Mouse (Mus musculus): Measurements from ENCODE around the gene Abcg8. TPM values are rescaled to one million over a fixed set of nuclear protein-coding genes. Genes with fewer than 3 reads are reported as not detected.

Gene Abcg8
- polyA plus RNA-seq, 1 experiment from 2014 or later = 0.14 TPM

DNA sequence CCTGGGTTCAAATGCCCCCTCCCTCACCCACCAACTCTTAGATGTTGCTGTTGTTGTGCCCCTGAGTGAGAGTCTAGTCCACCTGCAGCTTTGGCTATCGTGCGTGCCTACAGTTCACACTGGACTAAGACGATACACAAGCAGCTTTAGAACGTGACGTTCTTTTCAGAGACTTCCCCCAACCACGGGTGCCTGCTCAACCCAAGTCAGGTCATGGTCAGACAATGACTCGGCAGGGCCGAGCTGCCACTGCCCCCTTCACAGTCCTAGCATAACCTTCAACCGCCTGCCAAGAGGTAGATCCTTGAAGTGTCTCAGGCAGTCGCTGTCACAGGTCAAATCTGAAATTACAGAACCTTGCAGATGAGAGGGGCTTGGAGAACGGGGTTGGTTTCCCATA lies 12.7 kb downstream of the Abcg8 start:
- Histone ChIP-seq H3K27ac (no peak overlapping the region), H3K4me1 (0 out of 2 replicates have a peak, but pooled peaks cover 8% of the 10 kb centered on the region), H3K4me3 (no peak overlapping the region), H3K4me2 (no peak overlapping the region), H3K36me3 (no peaks in the 10 kb centered on the region), H3K9me3 (replicated peaks) (no peaks in the 10 kb centered on the region), H3K27me3 (replicated peaks) (peaks cover 19% of the 10 kb centered on the region; the same call in 1 of the 2 replicates), H3K9ac (no peak overlapping the region)
- WGBS (ENCODE audit: insufficient replicate concordance) = 44% methylated on average over 11 of the region's 11 CpGs
- ATAC-seq = no peak

DNA sequence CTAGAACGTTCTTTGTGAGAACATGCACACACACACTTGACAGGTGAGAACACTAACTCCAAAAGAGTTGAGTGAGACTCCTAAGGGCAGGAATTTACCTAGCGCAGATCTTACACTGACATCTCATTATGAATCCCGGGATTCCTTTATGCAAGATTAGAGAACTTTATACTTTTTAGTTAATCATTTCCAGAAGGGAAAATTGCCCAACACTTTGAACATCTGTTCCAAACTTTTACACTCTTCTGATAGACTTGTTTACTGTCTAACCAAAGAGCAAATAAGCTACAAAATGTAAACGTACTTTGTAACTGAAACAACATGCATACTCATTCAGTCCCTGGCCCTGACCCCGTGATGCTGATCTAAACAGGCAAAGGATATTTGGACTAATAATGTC lies 13.2 kb downstream of the Abcg8 start:
- Histone ChIP-seq H3K4me2 (no peak overlapping the region), H3K27ac (no peak overlapping the region), H3K4me1 (0 out of 2 replicates have a peak, but pooled peaks cover 8% of the 10 kb centered on the region), H3K9ac (no peak overlapping the region), H3K27me3 (replicated peaks) (peaks cover 19% of the 10 kb centered on the region; the same call in 1 of the 2 replicates), H3K9me3 (replicated peaks) (no peaks in the 10 kb centered on the region), H3K36me3 (no peaks in the 10 kb centered on the region), H3K4me3 (no peak overlapping the region)
- 63% methylated on average over 5 of the region's 5 CpGs for WGBS (ENCODE audit: insufficient replicate concordance)
- ATAC-seq = peak; percentile 40

DNA sequence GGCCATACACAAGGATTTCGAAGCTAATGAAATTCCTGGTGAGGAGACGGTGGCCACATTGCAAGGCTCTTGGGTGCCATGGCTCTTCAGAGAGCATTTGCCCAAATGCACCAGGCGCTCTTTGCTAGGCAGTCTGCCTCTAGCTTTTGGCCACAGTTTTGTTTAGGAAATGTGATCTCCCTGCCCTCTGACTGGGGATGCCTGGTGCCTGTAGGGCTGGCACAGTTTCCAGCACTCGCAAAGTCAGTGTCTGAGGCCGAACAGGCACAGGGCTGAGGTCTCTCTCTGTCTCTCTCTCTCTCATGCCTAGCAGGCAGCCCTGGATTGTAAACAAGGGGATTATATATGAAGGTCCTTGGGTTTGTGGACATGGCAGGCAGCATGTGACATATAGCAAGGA lies 14.0 kb downstream of the Abcg8 start:
- no peak overlapping the region for H3K4me3 ChIP-seq
- no peak for ATAC-seq
- H3K4me2 ChIP-seq = no peak overlapping the region
- WGBS (ENCODE audit: insufficient replicate concordance) = 77% methylated on average over 5 of the region's 5 CpGs
- no peaks in the 10 kb centered on the region for H3K36me3 ChIP-seq
- H3K9ac ChIP-seq = no peak overlapping the region
- peaks cover 19% of the 10 kb centered on the region; the same call in 1 of the 2 replicates for H3K27me3 ChIP-seq (replicated peaks)
- no peaks in the 10 kb centered on the region for H3K9me3 ChIP-seq (replicated peaks)
- 0 out of 2 replicates have a peak, but pooled peaks cover 8% of the 10 kb centered on the region for H3K4me1 ChIP-seq
- no peak overlapping the region for H3K27ac ChIP-seq

DNA sequence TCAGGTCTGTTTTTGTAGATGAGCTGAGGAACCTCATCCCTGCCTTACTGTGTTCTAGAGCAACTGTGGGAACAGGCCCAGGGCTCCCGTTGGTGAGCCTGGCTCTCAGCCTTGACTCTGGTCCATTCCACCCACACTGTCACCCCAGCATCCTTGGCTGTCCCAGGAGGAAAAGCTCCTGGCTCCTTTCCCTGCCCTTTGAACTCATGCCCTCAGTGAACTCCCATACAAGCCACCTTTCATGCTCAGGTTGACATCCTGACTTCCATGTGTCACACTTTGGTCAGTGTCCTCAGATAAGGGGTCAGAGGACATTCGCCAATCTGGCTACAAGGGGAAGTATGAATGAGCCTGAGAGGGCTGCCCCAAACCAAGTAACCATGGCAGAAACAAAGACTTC lies 17.6 kb downstream of the Abcg8 start:
- no peak overlapping the region for H3K27ac ChIP-seq
- H3K4me3 ChIP-seq = no peak overlapping the region
- H3K4me1 ChIP-seq = 0 out of 2 replicates have a peak, but pooled peaks cover 8% of the 10 kb centered on the region
- no peaks in the 10 kb centered on the region for H3K36me3 ChIP-seq
- no peaks in the 10 kb centered on the region for H3K9me3 ChIP-seq (replicated peaks)
- no peak for ATAC-seq
- H3K27me3 ChIP-seq (replicated peaks) = peaks cover 28% of the 10 kb centered on the region; the same call in 1 of the 2 replicates
- no peak overlapping the region for H3K4me2 ChIP-seq
- WGBS (ENCODE audit: insufficient replicate concordance) = 46% methylated on average over 2 of the region's 2 CpGs
- H3K9ac ChIP-seq = no peak overlapping the region

DNA sequence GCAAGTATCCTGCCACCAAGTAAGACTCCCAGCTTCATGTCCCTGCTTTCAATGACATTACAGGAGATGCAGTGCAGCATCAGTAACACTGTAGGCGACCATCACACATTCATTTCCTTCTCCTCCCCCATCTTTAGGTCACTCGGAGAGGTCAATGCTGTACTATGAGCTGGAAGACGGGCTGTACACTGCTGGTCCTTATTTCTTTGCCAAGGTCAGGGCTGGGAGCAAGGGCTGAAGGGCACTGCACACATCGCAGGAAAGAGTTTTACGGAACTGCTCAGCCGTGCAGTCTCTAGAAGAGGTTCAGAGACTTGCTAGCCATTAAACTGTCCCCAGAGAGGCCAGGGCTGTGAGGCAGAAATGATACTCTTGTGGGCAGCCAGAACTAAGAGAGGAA lies 20.4 kb downstream of the Abcg8 start:
- Histone ChIP-seq H3K4me1 (peaks cover 4% of the 10 kb centered on the region; the same call in 1 of the 2 replicates), H3K9ac (no peak overlapping the region), H3K36me3 (no peaks in the 10 kb centered on the region), H3K4me3 (no peak overlapping the region), H3K27ac (no peak overlapping the region), H3K9me3 (replicated peaks) (no peaks in the 10 kb centered on the region), H3K27me3 (replicated peaks) (peaks cover 25% of the 10 kb centered on the region; the same call in 1 of the 2 replicates), H3K4me2 (no peak overlapping the region)
- ATAC-seq = no peak
- WGBS (ENCODE audit: insufficient replicate concordance) = 65% methylated on average over 6 of the region's 6 CpGs

DNA sequence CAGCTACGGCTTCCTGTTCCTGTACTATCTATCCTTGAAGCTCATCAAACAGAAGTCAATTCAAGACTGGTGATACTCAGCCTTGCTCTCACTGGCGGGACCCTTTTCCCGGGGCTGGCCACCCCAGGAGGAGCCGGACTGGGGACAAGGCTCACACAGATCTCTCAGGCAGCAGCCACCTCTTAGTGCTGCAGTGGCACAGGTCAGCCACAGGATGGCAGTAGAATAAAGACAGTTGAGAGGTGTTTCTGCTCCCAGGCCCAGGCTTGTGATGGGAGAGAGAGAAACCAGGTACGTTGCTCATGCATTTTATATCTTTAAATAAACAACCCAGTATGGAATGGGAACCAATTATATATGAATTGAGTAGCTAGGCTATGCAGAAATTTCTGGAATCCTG lies 22.6 kb downstream of the Abcg8 start:
- no peak overlapping the region for H3K4me3 ChIP-seq
- 29% methylated on average over 5 of the region's 5 CpGs for WGBS (ENCODE audit: insufficient replicate concordance)
- no peak overlapping the region for H3K9ac ChIP-seq
- no peak for ATAC-seq
- peaks cover 9% of the 10 kb centered on the region; the same call in 1 of the 2 replicates for H3K27me3 ChIP-seq (replicated peaks)
- H3K36me3 ChIP-seq = peaks cover 5% of the 10 kb centered on the region
- H3K9me3 ChIP-seq (replicated peaks) = no peaks in the 10 kb centered on the region
- H3K4me2 ChIP-seq = no peak overlapping the region
- H3K27ac ChIP-seq = no peak overlapping the region
- H3K4me1 ChIP-seq = no peaks in the 10 kb centered on the region; the same call in 1 of the 2 replicates

GRCm38 (mm10) chr17:84707407-84707806 lies 31.3 kb downstream of the Abcg8 start:
- ATAC-seq = no peak
- H3K27me3 ChIP-seq (replicated peaks) = no peaks in the 10 kb centered on the region
- WGBS (ENCODE audit: insufficient replicate concordance) = 62% methylated on average over 4 of the region's 4 CpGs
- peaks cover 82% of the 10 kb centered on the region for H3K36me3 ChIP-seq
- H3K4me3 ChIP-seq = no peak overlapping the region
- no peak overlapping the region for H3K9ac ChIP-seq
- H3K4me2 ChIP-seq = no peak overlapping the region
- no peaks in the 10 kb centered on the region for H3K4me1 ChIP-seq
- no peaks in the 10 kb centered on the region for H3K9me3 ChIP-seq (replicated peaks)
- no peak overlapping the region for H3K27ac ChIP-seq

GRCm38 (mm10) chr17:84708818-84709217 lies 32.7 kb downstream of the Abcg8 start:
- 82% methylated on average over 7 of the region's 7 CpGs for WGBS (ENCODE audit: insufficient replicate concordance)
- H3K9ac ChIP-seq = no peak overlapping the region
- H3K9me3 ChIP-seq (replicated peaks) = no peaks in the 10 kb centered on the region
- H3K4me2 ChIP-seq = no peak overlapping the region
- H3K4me3 ChIP-seq = no peak overlapping the region
- no peak overlapping the region for H3K27ac ChIP-seq
- H3K27me3 ChIP-seq (replicated peaks) = no peaks in the 10 kb centered on the region
- no peak for ATAC-seq
- peaks cover 90% of the 10 kb centered on the region for H3K36me3 ChIP-seq
- H3K4me1 ChIP-seq = no peaks in the 10 kb centered on the region

GRCm38 (mm10) chr17:84709403-84709851 lies 33.3 kb downstream of the Abcg8 start:
- ATAC-seq = no peak
- no peaks in the 10 kb centered on the region for H3K4me1 ChIP-seq
- no peak overlapping the region for H3K27ac ChIP-seq
- peaks cover 87% of the 10 kb centered on the region for H3K36me3 ChIP-seq
- no peak overlapping the region for H3K9ac ChIP-seq
- no peak overlapping the region for H3K4me3 ChIP-seq
- WGBS (ENCODE audit: insufficient replicate concordance) = 86% methylated on average over 17 of the region's 17 CpGs
- no peaks in the 10 kb centered on the region for H3K27me3 ChIP-seq (replicated peaks)
- H3K9me3 ChIP-seq (replicated peaks) = no peaks in the 10 kb centered on the region
- no peak overlapping the region for H3K4me2 ChIP-seq

- Histone ChIP-seq H3K9me3 (replicated peaks) (no peaks in the 10 kb centered on the region), H3K4me2 (no peak overlapping the region), H3K9ac (no peak overlapping the region), H3K27me3 (replicated peaks) (no peaks in the 10 kb centered on the region), H3K4me3 (no peak overlapping the region), H3K27ac (no peak overlapping the region), H3K36me3 (peaks cover 82% of the 10 kb centered on the region), H3K4me1 (no peaks in the 10 kb centered on the region)
- 90% methylated on average over 18 of the region's 18 CpGs for WGBS (ENCODE audit: insufficient replicate concordance)
- ATAC-seq = no peak
Measured at GRCm38 (mm10) chr17:84713563-84714164, 37.6 kb downstream of the Abcg8 start.

DNA sequence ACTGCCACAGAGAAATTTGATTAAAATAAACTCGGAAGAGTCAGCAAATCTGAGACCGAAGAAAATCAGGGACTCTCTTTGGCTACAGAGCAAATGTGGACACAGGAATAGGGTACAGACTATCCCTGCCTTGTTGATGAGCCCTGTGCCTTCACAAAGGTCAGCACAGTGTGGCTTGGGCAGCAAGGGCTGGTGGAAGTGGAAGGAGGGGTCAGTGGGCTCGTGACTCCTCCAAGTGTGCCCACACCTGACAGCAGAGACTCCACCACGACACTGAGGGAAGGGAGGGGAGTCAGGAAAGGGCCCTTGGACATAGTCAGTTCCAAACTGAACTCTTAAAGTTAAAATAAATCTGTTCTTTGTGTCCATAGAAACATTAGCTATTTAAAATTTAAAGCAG lies 38.8 kb downstream of the Abcg8 start:
- H3K36me3 ChIP-seq = peaks cover 77% of the 10 kb centered on the region
- WGBS (ENCODE audit: insufficient replicate concordance) = 69% methylated on average over 4 of the region's 4 CpGs
- no peak for ATAC-seq
- no peaks in the 10 kb centered on the region for H3K9me3 ChIP-seq (replicated peaks)
- no peaks in the 10 kb centered on the region for H3K27me3 ChIP-seq (replicated peaks)
- no peak overlapping the region for H3K4me2 ChIP-seq
- no peak overlapping the region for H3K4me3 ChIP-seq
- H3K27ac ChIP-seq = no peak overlapping the region
- H3K4me1 ChIP-seq = no peaks in the 10 kb centered on the region
- H3K9ac ChIP-seq = no peak overlapping the region

GRCm38 (mm10) chr17:84716252-84716872 lies 40.3 kb downstream of the Abcg8 start:
- H3K4me2 ChIP-seq = no peak overlapping the region
- WGBS (ENCODE audit: insufficient replicate concordance) = 84% methylated on average over 16 of the region's 16 CpGs
- no peaks in the 10 kb centered on the region for H3K9me3 ChIP-seq (replicated peaks)
- no peak overlapping the region for H3K27ac ChIP-seq
- no peak overlapping the region for H3K9ac ChIP-seq
- no peak for ATAC-seq
- H3K4me1 ChIP-seq = no peaks in the 10 kb centered on the region
- no peaks in the 10 kb centered on the region for H3K27me3 ChIP-seq (replicated peaks)
- H3K4me3 ChIP-seq = no peak overlapping the region
- peaks cover 82% of the 10 kb centered on the region for H3K36me3 ChIP-seq
